Mouse (Mus musculus) erythroblast, adult 5-6 weeks (primary cell): Measurements from ENCODE around the gene Tex13a. TPM values are rescaled to one million over a fixed set of nuclear protein-coding genes. Genes with fewer than 3 reads are reported as not detected.

ENCODE experiments used
- ATAC-seq: replicated peaks from 2 replicates; pipeline ENCODE4 v1.8.0; 2016; ENCODE audit warnings: moderate number of reproducible peaks, mild to moderate bottlenecking, moderate TSS enrichment, inconsistent platforms; ENCODE audit not compliant: poor library complexity, low FRiP score, severe bottlenecking
- total RNA-seq, 2 experiments: library from RNA; stranded (forward) in 1 of 2; stranded (reverse) in 1 of 2; fragments of 150-400 nt in 1 of 2; fragments of 200-764, 138-1000 nt in 1 of 2; gene quantifications; 2 replicates each; pipeline versions ENCODE4 v1.2.3 to v1.2.4; 2015 to 2017; ENCODE audit warnings: low replicate concordance in 2 of 2

Gene Tex13a
- not detected in 2 replicates for total RNA-seq (2015; ENCODE audit: low replicate concordance)
- not detected in 2 replicates for total RNA-seq (2017; ENCODE audit: low replicate concordance)

GRCm38 (mm10) chrX:138209480-138209879, at the start of gene Tex13a:
Tex13a (minus strand) TSS chrX:138209580.
- no peak for ATAC-seq

GRCm38 (mm10) chrX:138234626-138235025, 25.2 kb upstream of the Tex13a start:
- no peak for ATAC-seq

GRCm38 (mm10) chrX:138170146-138170545, 39.2 kb downstream of the Tex13a start:
- ATAC-seq: no peak
